Comparison of ENCODE assay signal across 7 mouse cellular contexts in genomic region chr3:121535813-121536504, GRCm38 (mm10). TPM values are rescaled to one million over a fixed set of nuclear protein-coding genes. Genes with fewer than 3 reads are reported as not detected.
DNase-seq lines count a peak whose midpoint lies in the region; ATAC-seq and TF ChIP-seq lines count a peak whose summit lies in the region.

No protein-coding gene starts in this region.

- no peak for TF ChIP-seq POLR2A in brain, embryonic 14.5 days (IDR thresholded peaks at IDR 0.05; ENCODE audit: borderline replicate concordance, extremely low read depth, insufficient read depth, insufficient read length, poor library complexity, severe bottlenecking)

- H3K4me1 ChIP-seq in kidney, embryonic 15.5 days = peaks cover 37% of the 10 kb centered on the region
- no peaks in the 10 kb centered on the region for H3K4me1 ChIP-seq in G1E (ENCODE audit: insufficient read depth, low read depth, low read length)
- H3K4me1 ChIP-seq in forebrain, postnatal 0 days (ENCODE audit: insufficient read depth) = no peaks in the 10 kb centered on the region
- H3K4me1 ChIP-seq in limb, embryonic 11.5 days (ENCODE audit: control insufficient read depth, insufficient read depth, low read length) = peaks cover 8% of the 10 kb centered on the region; the same call in 1 of the 2 replicates

- no peak for ATAC-seq in kidney, embryonic 15.5 days (replicated peaks; ENCODE audit: low FRiP score)
- no peak for ATAC-seq in G1E (ENCODE audit: extremely low read depth, insufficient number of reproducible peaks, low FRiP score, poor library complexity, severe bottlenecking)
- ATAC-seq in forebrain, postnatal 0 days = peak; percentile 48; the same call in 1 of the 2 replicates
- ATAC-seq in limb, embryonic 11.5 days (ENCODE audit: insufficient number of reproducible peaks, low FRiP score, low TSS enrichment, low read depth) = no peak

- H3K27ac ChIP-seq in kidney, embryonic 15.5 days = no peak overlapping the region
- H3K27ac ChIP-seq in forebrain, postnatal 0 days (ENCODE audit: low read depth, low read length) = no peak overlapping the region
- H3K27ac ChIP-seq in limb, embryonic 11.5 days (replicated peaks; ENCODE audit: low read depth, low read length) = no peak overlapping the region

- peaks cover 18% of the 10 kb centered on the region for H3K27me3 ChIP-seq in kidney, embryonic 15.5 days
- H3K27me3 ChIP-seq in G1E (ENCODE audit: insufficient read depth, low read length) = no peaks in the 10 kb centered on the region; the same call in 1 of the 2 replicates
- H3K27me3 ChIP-seq in forebrain, postnatal 0 days (ENCODE audit: insufficient read depth, low read length) = no peaks in the 10 kb centered on the region
- H3K27me3 ChIP-seq in limb, embryonic 11.5 days (ENCODE audit: control insufficient read depth, insufficient read depth, low read length) = peaks cover 14% of the 10 kb centered on the region

- peak; percentile 44 for DNase-seq in kidney, adult 9 months
- DNase-seq in G1E (ENCODE audit: low spot score) = peak; percentile 27
- peak; percentile 71 for DNase-seq in brain, embryonic 14.5 days (ENCODE audit: low read depth)
- peak; percentile 82 for DNase-seq in forebrain, postnatal 0 days
- DNase-seq in limb, embryonic 11.5 days (ENCODE audit: low spot score) = peak; percentile 79
- DNase-seq in right cerebral cortex, postnatal 4 days = peak; percentile 54

- H3K4me3 ChIP-seq in kidney, embryonic 15.5 days (replicated peaks) = no peak overlapping the region
- H3K4me3 ChIP-seq in G1E (ENCODE audit: low read depth, low read length) = no peak overlapping the region
- no peak overlapping the region for H3K4me3 ChIP-seq in forebrain, postnatal 0 days (ENCODE audit: low read depth, low read length)
- no peak overlapping the region for H3K4me3 ChIP-seq in limb, embryonic 11.5 days (ENCODE audit: low read depth, low read length)

- WGBS in kidney, embryonic 15.5 days = 90% methylated on average over 3 of the region's 3 CpGs
- WGBS in forebrain, postnatal 0 days = 89% methylated on average over 3 of the region's 3 CpGs
- 83% methylated on average over 3 of the region's 3 CpGs for WGBS in limb, embryonic 11.5 days

- TF ChIP-seq CTCF in G1E (IDR thresholded peaks at IDR 0.05; ENCODE audit: low read depth, low read length) = peak; percentile 84
- peak; percentile 88 for TF ChIP-seq CTCF in brain, embryonic 14.5 days (IDR thresholded peaks at IDR 0.05; ENCODE audit: borderline replicate concordance, extremely low read depth, insufficient read depth, insufficient read length)
- TF ChIP-seq CTCF in forebrain, postnatal 0 days (IDR thresholded peaks at IDR 0.05; ENCODE audit: low read depth) = peak; percentile 88

- no peak overlapping the region for H3K4me2 ChIP-seq in kidney, embryonic 15.5 days
- H3K4me2 ChIP-seq in forebrain, postnatal 0 days (ENCODE audit: low read depth) = no peak overlapping the region
- H3K4me2 ChIP-seq in limb, embryonic 11.5 days (ENCODE audit: low read depth, severe bottlenecking) = no peak overlapping the region

- no peak overlapping the region for H3K9ac ChIP-seq in kidney, embryonic 15.5 days
- no peak overlapping the region for H3K9ac ChIP-seq in forebrain, postnatal 0 days
- H3K9ac ChIP-seq in limb, embryonic 11.5 days (ENCODE audit: low read length) = no peak overlapping the region

- H3K36me3 ChIP-seq in kidney, embryonic 15.5 days = no peaks in the 10 kb centered on the region
- H3K36me3 ChIP-seq in G1E (replicated peaks) = no peaks in the 10 kb centered on the region
- H3K36me3 ChIP-seq in forebrain, postnatal 0 days (ENCODE audit: insufficient read depth) = no peaks in the 10 kb centered on the region
- no peaks in the 10 kb centered on the region for H3K36me3 ChIP-seq in limb, embryonic 11.5 days (ENCODE audit: control insufficient read depth, insufficient read depth, low read length)

- no peaks in the 10 kb centered on the region for H3K9me3 ChIP-seq in kidney, embryonic 15.5 days (replicated peaks)
- H3K9me3 ChIP-seq in G1E (replicated peaks) = no peaks in the 10 kb centered on the region
- no peaks in the 10 kb centered on the region for H3K9me3 ChIP-seq in forebrain, postnatal 0 days (ENCODE audit: low read length)
- no peaks in the 10 kb centered on the region for H3K9me3 ChIP-seq in limb, embryonic 11.5 days (ENCODE audit: control insufficient read depth, low read length)

RNA-seq across cellular contexts. Expression of gene Slc44a3, which starts 3.8 kb away (rescaled TPM):
- 7.2 and 10.1 TPM in 2 replicates for polyA plus RNA-seq in kidney, embryonic 15.5 days (2015; fragmentation: Nextera tagmentation; extraction: Ambion mirVana)
- total RNA-seq in G1E (2014; fragmentation: Nextera tagmentation) (not detected in 2 replicates), G1E (2017) (0.06 and 0.33 TPM in 2 replicates)
- not detected in 2 replicates for polyA plus RNA-seq in G1E (2012)
- 0.19 and 0.29 TPM in 2 replicates for polyA plus RNA-seq in brain, embryonic 14.5 days (2012; rRNA removed)
- total RNA-seq in forebrain, postnatal 0 days (2014; rRNA removed) = 0.48 and 1.4 TPM in 2 replicates
- polyA plus RNA-seq in forebrain, postnatal 0 days (2015; fragmentation: Nextera tagmentation; extraction: Ambion mirVana) = 0.40 and 0.52 TPM in 2 replicates
- polyA plus RNA-seq in limb, embryonic 11.5 days (2014; fragmentation: Nextera tagmentation; extraction: Ambion mirVana) = 0.75 and 1.3 TPM in 2 replicates

Comparison
In these comparisons a context has a peak if more than half of its experiments do, and no peak if none do; other contexts are left out.
1. DNase-seq: peak in every context shown above with its lines; median percentile 82 in forebrain, postnatal 0 days; 79 in limb, embryonic 11.5 days; 71 in brain, embryonic 14.5 days; 54 in right cerebral cortex, postnatal 4 days; 44 in kidney, adult 9 months; 27 in G1E.